Mouse (Mus musculus) cortical plate, adult 2 months (tissue): Measurements from ENCODE around the gene Klhdc4.

Experiments used
- CTCF ChIP-seq: fragments of 200-500 bp; IDR thresholded peaks from 2 replicates; pipeline ENCODE4 v1.5.1; 2011; ENCODE audit warnings: mild to moderate bottlenecking, control low read depth, low read length; ENCODE audit not compliant: insufficient read depth; ENCODE audit errors: extremely low read depth
- POLR2A ChIP-seq: fragments of 200-500 bp; IDR thresholded peaks from 2 replicates; pipeline ENCODE4 v1.6.1; 2011; ENCODE audit warnings: mild to moderate bottlenecking, low read length, control low read depth; ENCODE audit not compliant: insufficient read depth; ENCODE audit errors: extremely low read depth

DNA sequence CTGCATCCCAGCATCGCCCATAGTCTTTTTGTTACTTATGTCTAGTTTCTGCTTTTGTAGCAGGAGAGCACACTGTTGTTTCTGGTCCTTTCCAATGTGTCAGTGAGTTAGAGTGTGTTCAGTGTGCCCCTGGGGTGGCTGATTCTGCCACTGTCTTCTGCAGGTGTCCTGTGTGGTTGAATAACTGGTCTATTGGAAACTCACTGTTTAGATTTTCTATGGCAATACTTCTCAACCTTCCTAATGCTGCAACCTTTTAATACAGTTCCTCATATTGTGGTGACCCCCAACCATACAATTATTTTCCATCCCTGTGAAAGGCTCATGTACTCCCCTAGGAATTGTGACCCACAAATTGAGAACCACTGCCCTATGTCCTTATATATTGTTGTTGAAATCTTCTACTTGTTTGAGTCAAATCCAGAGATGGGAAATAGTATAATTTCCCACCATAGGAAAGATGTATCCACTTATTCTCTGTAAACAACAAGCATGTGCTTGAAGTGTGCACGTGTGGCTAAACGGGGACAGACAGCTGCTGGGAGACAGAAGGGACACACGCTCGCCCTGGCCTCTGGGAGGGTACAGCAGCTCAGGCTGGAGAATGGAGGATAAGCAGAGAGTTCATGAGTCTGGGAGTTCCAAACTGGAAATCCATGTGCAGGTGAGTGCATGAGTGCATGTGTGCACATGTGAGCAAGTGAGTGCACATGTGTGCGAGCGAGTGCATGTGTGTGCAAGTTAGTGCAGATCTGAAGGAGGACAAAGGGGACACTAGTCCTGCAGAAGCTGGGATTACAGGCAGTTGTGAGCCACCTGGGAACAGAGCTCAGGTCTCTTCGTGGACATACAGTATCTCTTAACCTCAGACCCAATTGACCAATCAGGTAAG, 12.9 kb upstream of the Klhdc4 start:
- no peak for TF ChIP-seq CTCF
- no peak for TF ChIP-seq POLR2A
